Mouse (Mus musculus) limb, embryonic 12.5 days (tissue): ENCODE results near the gene Abr. TPM values are rescaled to one million over a fixed set of nuclear protein-coding genes. Genes with fewer than 3 reads are reported as not detected.

Source experiments
- ATAC-seq: fragments of 200-750 bp; cut with Nextera tagmentation; 2 replicates; pipeline ENCODE4 v1.8.0; 2017; ENCODE audit warnings: low read depth, moderate TSS enrichment; ENCODE audit not compliant: insufficient number of reproducible peaks, insufficient read depth, low FRiP score, low TSS enrichment
- H3K27ac ChIP-seq: fragments of 300-500 bp; sonication (generic); 2 replicates; pipeline ENCODE4 v1.5.1; 2016; ENCODE audit warnings: mild to moderate bottlenecking, moderate library complexity
- H3K27me3 ChIP-seq: fragments of 300-500 bp; sonication (generic); 2 replicates; pipeline ENCODE4 v1.6.1; 2016; ENCODE audit warnings: mild to moderate bottlenecking, moderate library complexity
- H3K36me3 ChIP-seq: fragments of 300-500 bp; sonication (generic); 2 replicates; pipeline ENCODE4 v1.6.1; 2016; ENCODE audit warnings: mild to moderate bottlenecking, moderate library complexity
- H3K4me1 ChIP-seq: fragments of 300-500 bp; sonication (generic); replicated peaks from 2 replicates; pipeline ENCODE4 v1.6.1; 2016
- H3K4me2 ChIP-seq: fragments of 300-500 bp; sonication (generic); 2 replicates; pipeline ENCODE4 v1.6.1; 2016; ENCODE audit warnings: mild to moderate bottlenecking, moderate library complexity
- H3K4me3 ChIP-seq: fragments of 300-500 bp; sonication (generic); replicated peaks from 2 replicates; pipeline ENCODE4 v1.5.1; 2016; ENCODE audit warnings: mild to moderate bottlenecking
- H3K9ac ChIP-seq: fragments of 300-500 bp; sonication (generic); replicated peaks from 2 replicates; pipeline ENCODE4 v1.6.1; 2016; ENCODE audit warnings: mild to moderate bottlenecking, moderate library complexity
- H3K9me3 ChIP-seq: fragments of 300-500 bp; sonication (generic); 2 replicates; pipeline ENCODE4 v1.6.1; 2016; ENCODE audit warnings: mild to moderate bottlenecking, moderate library complexity
- WGBS: fragments of 180-500 bp; shearing (Covaris S2); methylation state at CpG from one replicate; pipeline ENCODE4 v1.1.7; 2016; 5-methylcytosine and 5-hydroxymethylcytosine counted together
- polyA plus RNA-seq: library from polyadenylated mRNA; unstranded; fragments of >200 nt; fragmentation: Nextera tagmentation; extraction: Ambion mirVana; gene quantifications from 2 replicates; pipeline ENCODE4 v1.2.1, GENCODE M21; 2016

Abr gene
- polyA plus RNA-seq, 1 experiment from 2014 or later = 48.3 TPM

DNA sequence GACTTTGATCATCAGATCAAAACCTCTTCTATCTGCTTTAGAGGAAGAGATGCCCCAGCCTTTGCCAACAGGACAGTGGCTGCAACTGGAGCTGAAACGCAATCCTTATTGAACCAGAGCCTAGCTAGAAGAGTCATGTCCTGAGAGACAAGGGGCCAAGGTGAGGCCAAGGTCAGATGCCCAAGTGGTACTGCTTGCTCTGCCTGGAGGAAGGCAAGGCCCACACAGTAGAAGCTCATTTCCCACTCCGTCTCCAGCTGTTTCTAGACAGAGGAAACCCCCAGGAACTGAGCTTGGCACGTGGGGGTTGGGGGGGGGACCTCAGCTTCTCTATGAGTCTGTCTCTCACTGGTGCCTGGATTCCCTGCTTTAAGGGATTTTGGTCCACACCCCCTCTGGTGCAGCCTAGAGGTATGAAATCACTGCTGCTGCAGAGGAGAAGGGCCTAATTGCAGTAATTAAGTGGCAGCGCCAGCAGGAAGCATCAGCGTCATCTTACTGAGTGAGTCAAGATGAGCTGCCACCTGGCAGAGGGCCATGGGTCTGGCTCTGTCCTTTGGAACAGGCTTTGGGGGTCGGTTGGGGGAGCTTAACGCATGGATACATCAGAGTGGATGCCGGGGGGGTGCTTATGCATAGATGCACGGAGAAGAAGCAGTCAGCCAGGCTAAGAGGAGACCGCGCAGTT is 152.7 kb downstream of the Abr start:
- 36% methylated on average over 11 of the region's 11 CpGs for WGBS
- no peak overlapping the region; the same call in 1 of the 2 replicates for H3K27ac ChIP-seq
- H3K4me1 ChIP-seq = peaks cover 75% of the 10 kb centered on the region
- H3K27me3 ChIP-seq = no peaks in the 10 kb centered on the region
- peaks cover 38% of the 10 kb centered on the region for H3K36me3 ChIP-seq
- no peak overlapping the region for H3K4me2 ChIP-seq
- H3K4me3 ChIP-seq = no peak overlapping the region
- ATAC-seq = no peak
- no peak overlapping the region for H3K9ac ChIP-seq
- no peaks in the 10 kb centered on the region for H3K9me3 ChIP-seq

DNA sequence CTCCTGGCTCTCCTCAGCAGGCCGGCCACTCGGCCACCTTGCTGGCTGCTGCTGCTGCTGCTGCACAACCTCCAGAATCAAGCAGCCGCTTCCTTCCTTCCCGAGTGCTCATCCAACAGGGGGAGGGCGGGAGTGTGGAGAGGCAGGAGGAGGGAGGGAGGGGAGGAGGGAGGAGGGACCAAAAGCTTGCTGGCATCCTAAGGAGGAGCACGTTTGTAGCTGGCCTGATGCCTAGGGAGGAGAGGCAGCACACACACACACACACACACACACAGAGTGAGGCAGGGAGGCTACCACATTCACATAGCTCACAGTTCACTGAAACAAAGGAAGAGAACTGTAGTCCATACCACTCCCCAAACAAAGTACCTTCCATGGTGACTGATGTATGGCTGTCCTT is 153.8 kb downstream of the Abr start:
- Histone ChIP-seq H3K9ac (0 out of 2 replicates have a peak overlapping the region, but pooled peaks have one; percentile 18), H3K4me1 (peaks cover 73% of the 10 kb centered on the region), H3K9me3 (no peaks in the 10 kb centered on the region), H3K4me2 (0 out of 2 replicates have a peak overlapping the region, but pooled peaks have one; percentile 6), H3K27ac (peak overlapping the region; percentile 53; the same call in 1 of the 2 replicates), H3K36me3 (peaks cover 45% of the 10 kb centered on the region), H3K4me3 (no peak overlapping the region), H3K27me3 (no peaks in the 10 kb centered on the region)
- ATAC-seq = no peak
- 21% methylated on average over 6 of the region's 6 CpGs for WGBS

DNA sequence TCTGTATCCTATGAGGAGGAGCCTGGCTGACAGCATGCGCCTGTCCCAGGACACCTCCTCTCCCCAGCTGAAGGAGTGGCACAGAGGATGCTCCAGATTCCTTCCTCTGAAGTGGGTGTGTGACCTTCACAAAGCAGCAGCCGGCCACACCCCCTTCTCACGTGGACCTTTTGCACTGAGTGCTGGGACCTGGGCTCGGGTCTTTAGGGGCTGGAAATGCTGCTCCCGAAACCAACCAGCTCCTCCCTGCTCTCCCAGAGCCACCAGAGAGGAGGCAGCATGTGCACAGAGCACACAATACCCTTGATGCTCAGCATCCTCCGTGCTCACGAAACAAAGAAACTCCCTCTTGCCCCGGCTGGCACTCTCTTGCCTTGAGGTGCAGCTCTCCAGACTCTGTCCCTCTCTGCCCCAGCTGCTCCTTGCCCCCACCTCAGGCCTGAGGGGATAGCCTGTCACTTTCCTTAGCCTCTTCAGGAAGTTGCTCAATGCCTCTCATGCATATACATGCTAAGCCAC is 154.6 kb downstream of the Abr start:
- no peak for ATAC-seq
- WGBS = 36% methylated on average over 8 of the region's 8 CpGs
- Histone ChIP-seq H3K36me3 (peaks cover 53% of the 10 kb centered on the region), H3K27me3 (no peaks in the 10 kb centered on the region), H3K9ac (no peak overlapping the region), H3K4me3 (no peak overlapping the region), H3K27ac (no peak overlapping the region), H3K4me1 (peaks cover 66% of the 10 kb centered on the region), H3K9me3 (no peaks in the 10 kb centered on the region), H3K4me2 (no peak overlapping the region)

DNA sequence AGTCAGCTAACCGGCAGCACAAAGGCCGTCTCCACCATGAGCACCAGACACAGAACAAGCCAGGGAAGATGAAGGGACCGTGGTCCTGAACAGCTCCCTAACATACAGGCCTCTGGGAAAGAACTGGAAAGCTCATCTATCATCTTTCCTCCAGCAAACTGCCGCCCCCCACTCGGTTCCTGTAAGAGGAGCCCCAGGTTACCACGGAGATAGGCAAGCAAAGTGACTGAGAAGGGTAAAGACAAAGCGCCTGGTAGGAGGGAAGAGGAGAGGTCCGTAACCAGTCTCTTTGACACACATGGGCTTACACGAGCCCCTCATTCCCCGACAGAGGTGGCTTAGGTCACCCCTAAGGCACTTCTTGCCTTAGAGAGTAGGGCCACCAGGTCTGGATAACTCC is 155.0 kb downstream of the Abr start:
- no peak overlapping the region for H3K4me3 ChIP-seq
- H3K9ac ChIP-seq = no peak overlapping the region
- H3K27ac ChIP-seq = peak overlapping the region; percentile 54; the same call in 1 of the 2 replicates
- H3K27me3 ChIP-seq = no peaks in the 10 kb centered on the region
- H3K36me3 ChIP-seq = peaks cover 57% of the 10 kb centered on the region
- H3K4me1 ChIP-seq = peaks cover 67% of the 10 kb centered on the region
- H3K9me3 ChIP-seq = no peaks in the 10 kb centered on the region
- 47% methylated on average over 10 of the region's 10 CpGs for WGBS
- ATAC-seq = no peak
- H3K4me2 ChIP-seq = no peak overlapping the region

DNA sequence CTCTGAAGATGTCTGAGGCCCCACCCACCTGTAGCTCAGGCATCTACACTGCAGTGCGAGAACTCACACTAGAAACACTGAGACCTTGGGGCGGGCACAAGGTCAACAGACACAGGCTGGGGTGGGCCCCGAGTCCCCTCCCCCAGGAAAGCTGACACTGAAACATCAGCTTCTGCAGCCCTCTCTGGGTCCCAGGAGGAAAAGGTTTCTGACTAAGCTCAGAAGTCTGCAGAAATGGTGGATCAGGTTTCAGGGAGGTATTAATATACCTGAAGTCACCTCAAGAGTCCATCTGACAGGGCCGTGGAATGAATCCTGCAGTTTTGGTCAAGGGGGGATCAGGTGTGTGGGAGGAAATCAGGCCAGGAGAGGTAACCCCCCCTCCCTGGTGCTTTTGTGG is 156.2 kb downstream of the Abr start:
- peaks cover 58% of the 10 kb centered on the region for H3K36me3 ChIP-seq

DNA sequence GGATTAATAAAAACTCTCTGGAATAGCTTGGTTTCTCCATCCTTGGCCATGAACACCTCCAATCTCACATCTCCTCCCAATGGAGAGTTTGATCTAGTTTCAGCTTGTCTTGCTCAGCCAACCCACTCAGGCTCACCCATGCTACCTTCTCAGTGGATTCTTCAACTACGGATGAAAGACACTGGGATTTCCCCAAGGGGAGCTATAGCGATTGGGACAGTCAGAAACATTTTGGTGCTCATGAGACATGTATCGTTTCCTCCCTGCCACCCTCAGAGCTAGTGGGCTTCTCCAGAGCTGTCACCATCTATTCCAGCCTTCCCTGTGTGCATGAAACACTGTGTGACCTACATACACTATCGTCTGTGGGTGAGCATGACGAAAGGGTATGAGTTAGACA is 160.4 kb downstream of the Abr start:
- Histone ChIP-seq H3K4me3 (no peak overlapping the region), H3K9me3 (no peaks in the 10 kb centered on the region), H3K9ac (no peak overlapping the region), H3K36me3 (peaks cover 63% of the 10 kb centered on the region), H3K27ac (0 out of 2 replicates have a peak overlapping the region, but pooled peaks have one; percentile 12), H3K4me2 (no peak overlapping the region), H3K4me1 (peaks cover 41% of the 10 kb centered on the region), H3K27me3 (no peaks in the 10 kb centered on the region)
- WGBS = 92% methylated on average over 5 of the region's 5 CpGs
- no peak for ATAC-seq

More for the DNA sequence above, 156.2 kb downstream of the Abr start:
- no peaks in the 10 kb centered on the region for H3K9me3 ChIP-seq
- H3K9ac ChIP-seq = no peak overlapping the region
- H3K4me2 ChIP-seq = no peak overlapping the region
- no peak overlapping the region for H3K27ac ChIP-seq
- H3K27me3 ChIP-seq = no peaks in the 10 kb centered on the region
- H3K4me1 ChIP-seq = peaks cover 72% of the 10 kb centered on the region
- ATAC-seq = no peak
- no peak overlapping the region for H3K4me3 ChIP-seq
- 55% methylated on average over 4 of the region's 4 CpGs for WGBS

DNA sequence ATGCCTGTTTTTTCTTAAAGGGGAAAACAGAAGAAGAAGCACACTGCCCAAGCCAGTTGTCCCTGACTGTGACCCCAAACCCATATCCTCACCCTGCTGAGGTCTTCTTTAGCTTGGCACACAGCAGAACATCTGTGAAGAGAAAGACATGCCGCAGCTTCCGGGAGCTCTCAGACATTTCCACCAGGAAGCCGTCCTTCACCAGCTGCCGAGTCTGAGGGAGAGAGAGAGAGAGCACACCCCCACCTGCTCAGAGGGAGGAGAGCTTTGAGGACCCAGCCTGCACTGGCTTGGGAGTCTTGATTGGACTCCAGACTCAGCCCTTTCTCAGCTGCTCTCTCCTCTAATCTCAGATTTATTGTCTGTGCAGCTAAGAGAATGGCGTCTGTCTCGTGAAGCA is 160.9 kb downstream of the Abr start:
- 0 out of 2 replicates have a peak overlapping the region, but pooled peaks have one; percentile 12 for H3K27ac ChIP-seq
- WGBS = 57% methylated on average over 6 of the region's 6 CpGs

DNA sequence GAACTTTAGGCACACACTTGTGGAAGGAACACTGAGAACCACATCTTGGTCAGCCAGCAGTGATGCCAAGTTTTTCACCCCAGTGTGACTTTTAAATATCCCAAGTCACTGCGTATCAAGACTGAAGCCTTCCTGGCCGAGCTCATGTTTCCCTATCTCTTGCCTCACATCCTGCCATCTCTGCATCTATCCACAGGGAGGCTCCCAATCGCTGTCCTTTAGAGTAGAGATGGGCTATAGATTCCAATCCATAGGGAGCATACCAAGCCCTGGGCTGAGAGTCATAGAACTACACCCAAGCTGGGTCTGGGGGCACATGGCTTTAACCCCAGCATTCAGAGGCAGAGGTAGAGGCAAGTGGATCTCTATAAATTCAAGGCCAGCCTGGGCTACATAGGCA is 162.6 kb downstream of the Abr start:
- Histone ChIP-seq H3K36me3 (peaks cover 77% of the 10 kb centered on the region), H3K27ac (no peak overlapping the region), H3K4me2 (no peak overlapping the region), H3K4me3 (no peak overlapping the region), H3K9me3 (no peaks in the 10 kb centered on the region), H3K9ac (no peak overlapping the region), H3K4me1 (peaks cover 30% of the 10 kb centered on the region), H3K27me3 (no peaks in the 10 kb centered on the region)
- no peak for ATAC-seq
- 72% methylated on average over 3 of the region's 3 CpGs for WGBS

More for the DNA sequence above, 160.9 kb downstream of the Abr start:
- Histone ChIP-seq H3K27me3 (no peaks in the 10 kb centered on the region), H3K4me1 (peaks cover 40% of the 10 kb centered on the region), H3K4me3 (no peak overlapping the region), H3K36me3 (peaks cover 63% of the 10 kb centered on the region), H3K9me3 (no peaks in the 10 kb centered on the region), H3K4me2 (no peak overlapping the region), H3K9ac (0 out of 2 replicates have a peak overlapping the region, but pooled peaks have one; percentile 27)
- ATAC-seq = no peak

DNA sequence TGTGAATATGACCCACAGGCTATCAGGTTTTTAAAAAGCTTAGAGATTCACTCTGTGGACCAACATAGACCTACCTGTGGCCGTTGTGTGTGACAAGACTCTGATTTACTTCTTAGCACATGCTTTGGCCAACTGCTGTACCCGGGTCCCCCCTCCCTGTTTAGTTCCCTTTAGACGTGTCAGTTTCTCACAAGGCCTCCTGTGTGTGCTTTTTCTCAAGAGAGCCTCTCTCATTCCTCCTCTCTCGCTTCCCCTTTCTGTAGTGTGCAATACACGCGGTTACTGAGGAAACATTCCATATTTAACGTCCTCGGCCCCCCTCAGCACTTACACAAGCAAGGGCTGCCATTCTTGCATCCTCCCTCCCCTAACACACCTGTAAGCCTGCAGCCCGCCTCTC is 163.4 kb downstream of the Abr start:
- H3K27ac ChIP-seq = no peak overlapping the region
- no peak for ATAC-seq
- H3K9me3 ChIP-seq = no peaks in the 10 kb centered on the region
- WGBS = 76% methylated on average over 9 of the region's 9 CpGs
- H3K27me3 ChIP-seq = no peaks in the 10 kb centered on the region
- peaks cover 77% of the 10 kb centered on the region for H3K36me3 ChIP-seq
- no peak overlapping the region for H3K4me2 ChIP-seq
- no peak overlapping the region for H3K9ac ChIP-seq
- H3K4me3 ChIP-seq = no peak overlapping the region
- peaks cover 27% of the 10 kb centered on the region for H3K4me1 ChIP-seq

DNA sequence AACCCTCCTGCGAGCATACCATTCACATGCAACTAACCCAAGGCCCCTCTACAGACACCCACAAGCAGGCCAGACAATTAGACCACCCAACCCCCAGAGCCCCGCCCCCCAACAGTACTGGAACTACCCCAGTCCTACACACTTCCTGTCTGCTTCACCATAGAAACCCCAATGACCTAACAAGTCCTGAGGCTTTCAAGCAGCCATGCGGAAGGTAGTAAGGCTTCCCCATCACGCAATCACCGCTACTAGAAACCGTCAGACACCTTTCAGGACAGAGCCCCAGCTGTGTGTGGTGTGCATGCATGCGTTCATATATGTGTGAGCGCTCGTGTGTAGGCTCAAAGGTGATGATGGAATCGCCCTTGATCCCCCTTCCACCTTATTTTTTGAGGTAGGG is 165.2 kb downstream of the Abr start:
- H3K9me3 ChIP-seq = no peaks in the 10 kb centered on the region
- peaks cover 19% of the 10 kb centered on the region for H3K4me1 ChIP-seq
- no peak overlapping the region for H3K9ac ChIP-seq
- peaks cover 75% of the 10 kb centered on the region for H3K36me3 ChIP-seq
- 0 out of 2 replicates have a peak overlapping the region, but pooled peaks have one; percentile 45 for H3K27ac ChIP-seq
- no peaks in the 10 kb centered on the region for H3K27me3 ChIP-seq
- no peak overlapping the region for H3K4me2 ChIP-seq
- WGBS = 79% methylated on average over 10 of the region's 10 CpGs
- H3K4me3 ChIP-seq = no peak overlapping the region
- no peak for ATAC-seq

DNA sequence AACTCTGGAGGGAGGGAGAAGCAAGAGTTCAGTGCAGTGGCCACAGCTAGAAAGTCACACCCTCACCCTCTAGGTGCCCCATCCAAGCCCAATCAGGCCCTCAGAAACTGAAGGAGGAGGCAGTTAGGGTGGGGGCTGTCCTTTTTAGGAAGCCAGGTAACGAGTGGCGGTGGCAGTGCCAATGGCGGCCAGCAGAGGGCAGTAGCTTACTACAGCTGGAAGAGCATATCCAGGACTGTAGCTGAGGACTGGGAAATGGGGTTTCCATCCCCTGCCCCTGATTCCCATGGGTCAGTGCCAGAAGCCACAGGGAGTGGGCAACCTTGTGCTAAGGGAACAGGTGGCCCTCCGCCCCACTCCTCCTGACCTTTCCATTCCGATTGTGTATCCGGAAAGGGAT is 165.9 kb downstream of the Abr start:
- H3K4me2 ChIP-seq = no peak overlapping the region
- 22% methylated on average over 6 of the region's 6 CpGs for WGBS
- no peaks in the 10 kb centered on the region for H3K27me3 ChIP-seq
- H3K36me3 ChIP-seq = peaks cover 75% of the 10 kb centered on the region
- H3K9ac ChIP-seq = no peak overlapping the region
- peaks cover 13% of the 10 kb centered on the region for H3K4me1 ChIP-seq
- H3K9me3 ChIP-seq = no peaks in the 10 kb centered on the region
- peak; percentile 72; the same call in 1 of the 2 replicates for ATAC-seq
- no peak overlapping the region for H3K4me3 ChIP-seq
- H3K27ac ChIP-seq = 0 out of 2 replicates have a peak overlapping the region, but pooled peaks have one; percentile 45
